Comparison of ENCODE assay signal across 8 mouse cellular contexts in genomic region chr10:79649070-79649751, GRCm38 (mm10). TPM values are rescaled to one million over a fixed set of nuclear protein-coding genes. Genes with fewer than 3 reads are reported as not detected.
DNase-seq lines count a peak whose midpoint lies in the region; ATAC-seq lines count a peak whose summit lies in the region.

No protein-coding gene starts in this region.

- 0 out of 2 replicates have a peak, but pooled peaks cover 3% of the 10 kb centered on the region for H3K4me1 ChIP-seq in heart, embryonic 12.5 days (replicated peaks)
- no peaks in the 10 kb centered on the region for H3K4me1 ChIP-seq in forebrain, embryonic 15.5 days
- H3K4me1 ChIP-seq in hindbrain, embryonic 16.5 days (ENCODE audit: control insufficient read depth, insufficient read depth, low read depth, low read length), result no peaks in the 10 kb centered on the region

- no peaks in the 10 kb centered on the region for H3K36me3 ChIP-seq in heart, embryonic 12.5 days
- H3K36me3 ChIP-seq in forebrain, embryonic 15.5 days, result no peaks in the 10 kb centered on the region
- H3K36me3 ChIP-seq in hindbrain, embryonic 16.5 days (ENCODE audit: control insufficient read depth, insufficient read depth, low read length), result no peaks in the 10 kb centered on the region

- no peak overlapping the region for H3K4me3 ChIP-seq in heart, embryonic 12.5 days
- H3K4me3 ChIP-seq in forebrain, embryonic 15.5 days, result no peak overlapping the region
- no peak overlapping the region for H3K4me3 ChIP-seq in hindbrain, embryonic 16.5 days (ENCODE audit: low read length)

- no peak; the same call in 1 of the 2 replicates for ATAC-seq in heart, embryonic 12.5 days (ENCODE audit: insufficient number of reproducible peaks, low FRiP score)
- peak; percentile 58 for ATAC-seq in forebrain, embryonic 15.5 days (replicated peaks)
- ATAC-seq in hindbrain, embryonic 16.5 days, result peak; percentile 51
- ATAC-seq in megakaryocyte progenitor cell, adult 5-6 weeks (replicated peaks; ENCODE audit: poor library complexity), result peak; percentile 97

- no peaks in the 10 kb centered on the region for H3K9me3 ChIP-seq in heart, embryonic 12.5 days (replicated peaks)
- H3K9me3 ChIP-seq in forebrain, embryonic 15.5 days, result no peaks in the 10 kb centered on the region
- no peaks in the 10 kb centered on the region for H3K9me3 ChIP-seq in hindbrain, embryonic 16.5 days (ENCODE audit: control insufficient read depth, low read length)

- H3K27ac ChIP-seq in heart, embryonic 12.5 days (ENCODE audit: poor library complexity, severe bottlenecking), result no peak overlapping the region
- H3K27ac ChIP-seq in forebrain, embryonic 15.5 days (replicated peaks), result no peak overlapping the region
- no peak overlapping the region for H3K27ac ChIP-seq in hindbrain, embryonic 16.5 days (ENCODE audit: low read depth, low read length)

- H3K27me3 ChIP-seq in heart, embryonic 12.5 days (replicated peaks), result peaks cover 38% of the 10 kb centered on the region
- H3K27me3 ChIP-seq in forebrain, embryonic 15.5 days, result no peaks in the 10 kb centered on the region
- H3K27me3 ChIP-seq in hindbrain, embryonic 16.5 days (replicated peaks; ENCODE audit: control insufficient read depth, insufficient read depth, low read length), result no peaks in the 10 kb centered on the region

- WGBS in heart, embryonic 12.5 days, result 25% methylated on average over 7 of the region's 7 CpGs
- 32% methylated on average over 7 of the region's 7 CpGs for WGBS in forebrain, embryonic 15.5 days
- 28% methylated on average over 7 of the region's 7 CpGs for WGBS in hindbrain, embryonic 16.5 days

- DNase-seq in heart, adult 8-10 months (ENCODE audit: low spot score), result peak; percentile 55
- peak; percentile 69 for DNase-seq in cerebellum, adult 11 months
- peak; percentile 76 to 88 for DNase-seq in layer of hippocampus, postnatal 14 days (ENCODE audit: low spot score in 2 of 2)
- peak; percentile 80 for DNase-seq in right cerebral cortex, postnatal 4 days

- no peak overlapping the region for H3K9ac ChIP-seq in heart, embryonic 12.5 days
- H3K9ac ChIP-seq in forebrain, embryonic 15.5 days (replicated peaks), result no peak overlapping the region
- H3K9ac ChIP-seq in hindbrain, embryonic 16.5 days (ENCODE audit: low read depth, low read length), result no peak overlapping the region

- H3K4me2 ChIP-seq in heart, embryonic 12.5 days, result no peak overlapping the region
- no peak overlapping the region for H3K4me2 ChIP-seq in forebrain, embryonic 15.5 days (replicated peaks)
- H3K4me2 ChIP-seq in hindbrain, embryonic 16.5 days (ENCODE audit: low read length), result no peak overlapping the region

RNA-seq across cellular contexts. Expression of gene Odf3l2, which starts 3.7 kb away (rescaled TPM):
- total RNA-seq in heart, adult 8-10 months (2022), result not detected
- not detected in 2 replicates for polyA plus RNA-seq in heart, embryonic 12.5 days (2016; fragmentation: Nextera tagmentation; extraction: Ambion mirVana)
- polyA plus RNA-seq in forebrain, embryonic 15.5 days (2015; fragmentation: Nextera tagmentation; extraction: Ambion mirVana), result 0.32 TPM in 1 of 2 replicates, not detected in the other
- polyA plus RNA-seq in hindbrain, embryonic 16.5 days (2015; fragmentation: Nextera tagmentation; extraction: Ambion mirVana), result 0.37 and 0.89 TPM in 2 replicates
- under 1 TPM; 0.52 to 0.53 TPM for total RNA-seq in layer of hippocampus, postnatal 14 days (2021)
- not detected in 2 replicates for total RNA-seq in megakaryocyte progenitor cell, adult 5-6 weeks (2015)
- not detected in 2 replicates for total RNA-seq in megakaryocyte progenitor cell, adult 5-6 weeks (2017)

RNA-seq across cellular contexts. Expression of gene Shc2, which starts 11.5 kb away (rescaled TPM):
- total RNA-seq in heart, adult 8-10 months (2022), result 1 to 10 TPM; 1.2 to 2.0 (median 1.2) TPM
- polyA plus RNA-seq in heart, embryonic 12.5 days (2016; fragmentation: Nextera tagmentation; extraction: Ambion mirVana), result 2.7 and 3.0 TPM in 2 replicates
- polyA plus RNA-seq in forebrain, embryonic 15.5 days (2015; fragmentation: Nextera tagmentation; extraction: Ambion mirVana), result 15.1 and 15.3 TPM in 2 replicates
- 13.7 and 27.7 TPM in 2 replicates for polyA plus RNA-seq in hindbrain, embryonic 16.5 days (2015; fragmentation: Nextera tagmentation; extraction: Ambion mirVana)
- 10 to 100 TPM; 42.7 to 44.5 TPM for total RNA-seq in layer of hippocampus, postnatal 14 days (2021)
- total RNA-seq in megakaryocyte progenitor cell, adult 5-6 weeks (2015), result not detected in 2 replicates
- total RNA-seq in megakaryocyte progenitor cell, adult 5-6 weeks (2017), result not detected in 2 replicates

RNA-seq across cellular contexts. Expression of gene Madcam1, which starts 15.1 kb away (rescaled TPM):
- total RNA-seq in heart, adult 8-10 months (2022), result not detected
- 0.23 and 1.0 TPM in 2 replicates for polyA plus RNA-seq in heart, embryonic 12.5 days (2016; fragmentation: Nextera tagmentation; extraction: Ambion mirVana)
- 0.95 and 1.3 TPM in 2 replicates for polyA plus RNA-seq in forebrain, embryonic 15.5 days (2015; fragmentation: Nextera tagmentation; extraction: Ambion mirVana)
- 0.99 and 1.5 TPM in 2 replicates for polyA plus RNA-seq in hindbrain, embryonic 16.5 days (2015; fragmentation: Nextera tagmentation; extraction: Ambion mirVana)
- total RNA-seq in layer of hippocampus, postnatal 14 days (2021), result under 1 TPM in 1 of 2 experiments, not detected in 1; 0.37 TPM
- not detected in 2 replicates for total RNA-seq in megakaryocyte progenitor cell, adult 5-6 weeks (2015)
- total RNA-seq in megakaryocyte progenitor cell, adult 5-6 weeks (2017), result not detected in 2 replicates

RNA-seq across cellular contexts. Expression of gene Tpgs1, which starts 20.0 kb away (rescaled TPM):
- total RNA-seq in heart, adult 8-10 months (2022), result 10 to 100 TPM; 14.5 to 20.0 (median 16.9) TPM
- polyA plus RNA-seq in heart, embryonic 12.5 days (2016; fragmentation: Nextera tagmentation; extraction: Ambion mirVana), result 41.9 and 46.0 TPM in 2 replicates
- 80.0 and 83.6 TPM in 2 replicates for polyA plus RNA-seq in forebrain, embryonic 15.5 days (2015; fragmentation: Nextera tagmentation; extraction: Ambion mirVana)
- 107 and 124 TPM in 2 replicates for polyA plus RNA-seq in hindbrain, embryonic 16.5 days (2015; fragmentation: Nextera tagmentation; extraction: Ambion mirVana)
- total RNA-seq in layer of hippocampus, postnatal 14 days (2021), result 10 to 100 TPM; 72.3 to 73.2 TPM
- total RNA-seq in megakaryocyte progenitor cell, adult 5-6 weeks (2015), result 8.3 and 10.2 TPM in 2 replicates
- 8.2 and 10.4 TPM in 2 replicates for total RNA-seq in megakaryocyte progenitor cell, adult 5-6 weeks (2017)

RNA-seq across cellular contexts. Expression of gene Cdc34, which starts 32.8 kb away (rescaled TPM):
- total RNA-seq in heart, adult 8-10 months (2022), result 100 to 1,000 TPM; 201 to 230 (median 213) TPM
- polyA plus RNA-seq in heart, embryonic 12.5 days (2016; fragmentation: Nextera tagmentation; extraction: Ambion mirVana), result 151 and 152 TPM in 2 replicates
- 75.7 and 81.2 TPM in 2 replicates for polyA plus RNA-seq in forebrain, embryonic 15.5 days (2015; fragmentation: Nextera tagmentation; extraction: Ambion mirVana)
- 73.5 and 84.7 TPM in 2 replicates for polyA plus RNA-seq in hindbrain, embryonic 16.5 days (2015; fragmentation: Nextera tagmentation; extraction: Ambion mirVana)
- total RNA-seq in layer of hippocampus, postnatal 14 days (2021), result 10 to 100 TPM; 60.9 to 68.5 TPM
- 69.2 and 79.0 TPM in 2 replicates for total RNA-seq in megakaryocyte progenitor cell, adult 5-6 weeks (2015)
- total RNA-seq in megakaryocyte progenitor cell, adult 5-6 weeks (2017), result 154 and 169 TPM in 2 replicates

Comparison
In these comparisons a context has a peak if more than half of its experiments do, and no peak if none do; other contexts are left out.
1. RNA of gene Shc2, which starts 11.5 kb away (total RNA-seq): 42.7 to 44.5 TPM in layer of hippocampus, postnatal 14 days; 1.2 to 2.0 TPM in heart, adult 8-10 months and not detected in megakaryocyte progenitor cell, adult 5-6 weeks; every median in the first group is over 10 times any median in the second.
2. Peak in every context shown above with its lines, with median percentiles within 50 percentile points of each other: DNase-seq.